Mouse (Mus musculus): ENCODE data around the gene Armc5. TPM values are rescaled to one million over a fixed set of nuclear protein-coding genes. Genes with fewer than 3 reads are reported as not detected.

Armc5 gene
- total and polyA plus RNA-seq, 2 experiments from 2014 or later, result 15.2 to 21.1 TPM

- WGBS, result 69% methylated on average over 13 of the region's 13 CpGs
Measured at GRCm38 (mm10) chr7:128267391-128267790, 30.2 kb downstream of the Armc5 start.

GRCm38 (mm10) chr7:128267813-128268212 is 30.7 kb downstream of the Armc5 start:
- ATAC-seq, result no peak
- Histone ChIP-seq H3K27me3 (ENCODE audit: insufficient read depth, low read length) (no peaks in the 10 kb centered on the region), H3K9ac (replicated peaks; ENCODE audit: low read length) (no peak overlapping the region), H3K4me2 (ENCODE audit: low read depth, low read length) (no peak overlapping the region), H3K36me3 (ENCODE audit: insufficient read depth, low read length) (no peaks in the 10 kb centered on the region; the same call in 1 of the 2 replicates), H3K27ac (no peak overlapping the region), H3K4me1 (ENCODE audit: insufficient read depth, low read length) (no peaks in the 10 kb centered on the region), H3K4me3 (ENCODE audit: low read length) (no peak overlapping the region), H3K9me3 (ENCODE audit: low read length) (no peaks in the 10 kb centered on the region)
- WGBS, result 85% methylated on average over 7 of the region's 7 CpGs
- DNase-seq (ENCODE audit: low spot score), result no peak
- TF ChIP-seq CTCF (IDR thresholded peaks at IDR 0.05; ENCODE audit: low read depth), result no peak

More at GRCm38 (mm10) chr7:128267391-128267790, 30.2 kb downstream of the Armc5 start:
- no peak overlapping the region for H3K4me2 ChIP-seq (ENCODE audit: low read depth, low read length)
- no peak overlapping the region for H3K9ac ChIP-seq (replicated peaks; ENCODE audit: low read length)
- TF ChIP-seq CTCF (IDR thresholded peaks at IDR 0.05; ENCODE audit: low read depth), result no peak
- no peaks in the 10 kb centered on the region; the same call in 1 of the 2 replicates for H3K36me3 ChIP-seq (ENCODE audit: insufficient read depth, low read length)
- no peak for ATAC-seq
- no peak overlapping the region for H3K4me3 ChIP-seq (ENCODE audit: low read length)
- no peak for DNase-seq (ENCODE audit: low spot score)
- no peak overlapping the region for H3K27ac ChIP-seq
- no peaks in the 10 kb centered on the region for H3K27me3 ChIP-seq (ENCODE audit: insufficient read depth, low read length)
- no peaks in the 10 kb centered on the region for H3K9me3 ChIP-seq (ENCODE audit: low read length)
- H3K4me1 ChIP-seq (ENCODE audit: insufficient read depth, low read length), result no peaks in the 10 kb centered on the region

GRCm38 (mm10) chr7:128270431-128270850 is 33.3 kb downstream of the Armc5 start:
- Histone ChIP-seq H3K9me3 (ENCODE audit: low read length) (no peaks in the 10 kb centered on the region), H3K27ac (no peak overlapping the region), H3K4me1 (ENCODE audit: insufficient read depth, low read length) (no peaks in the 10 kb centered on the region), H3K36me3 (ENCODE audit: insufficient read depth, low read length) (peaks cover 22% of the 10 kb centered on the region), H3K4me3 (ENCODE audit: low read length) (no peak overlapping the region), H3K27me3 (ENCODE audit: insufficient read depth, low read length) (no peaks in the 10 kb centered on the region), H3K9ac (replicated peaks; ENCODE audit: low read length) (no peak overlapping the region), H3K4me2 (ENCODE audit: low read depth, low read length) (no peak overlapping the region)
- TF ChIP-seq CTCF (IDR thresholded peaks at IDR 0.05; ENCODE audit: low read depth), result no peak
- WGBS, result 56% methylated on average over 13 of the region's 13 CpGs
- no peak for DNase-seq (ENCODE audit: low spot score)
- 0 out of 2 replicates have a peak, but pooled peaks have one; percentile 35 for ATAC-seq

DNA sequence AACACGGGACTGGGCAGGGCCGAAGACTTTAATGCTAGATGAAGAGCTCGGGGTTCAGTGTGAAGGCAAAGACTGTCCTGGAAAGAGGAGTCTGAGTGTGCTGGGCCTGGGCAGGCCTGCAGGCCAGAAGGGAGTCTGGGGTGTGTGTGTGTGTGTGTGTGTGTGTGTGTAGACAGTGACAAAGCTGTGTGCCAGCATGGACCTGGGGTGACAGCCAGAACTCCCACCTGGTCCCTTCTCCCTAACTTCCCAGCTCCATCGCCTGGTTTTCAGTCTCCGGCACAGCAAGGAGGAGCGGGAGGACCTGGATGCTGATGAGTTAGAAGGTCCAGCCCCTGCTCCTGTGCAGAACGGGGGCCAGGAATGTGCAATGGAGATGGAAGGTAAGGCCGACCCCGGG is 34.4 kb downstream of the Armc5 start:
- ATAC-seq (no peak), DNase-seq (ENCODE audit: low spot score) (no peak)
- no peak overlapping the region for H3K9ac ChIP-seq (replicated peaks; ENCODE audit: low read length)
- no peaks in the 10 kb centered on the region for H3K4me1 ChIP-seq (ENCODE audit: insufficient read depth, low read length)
- H3K4me2 ChIP-seq (ENCODE audit: low read depth, low read length), result no peak overlapping the region
- TF ChIP-seq CTCF (IDR thresholded peaks at IDR 0.05; ENCODE audit: low read depth), result no peak
- H3K9me3 ChIP-seq (ENCODE audit: low read length), result no peaks in the 10 kb centered on the region
- no peaks in the 10 kb centered on the region for H3K27me3 ChIP-seq (ENCODE audit: insufficient read depth, low read length)
- H3K27ac ChIP-seq, result no peak overlapping the region
- WGBS, result 97% methylated on average over 9 of the region's 9 CpGs
- H3K36me3 ChIP-seq (ENCODE audit: insufficient read depth, low read length), result peaks cover 33% of the 10 kb centered on the region
- no peak overlapping the region for H3K4me3 ChIP-seq (ENCODE audit: low read length)

- no peak overlapping the region for H3K4me2 ChIP-seq (ENCODE audit: low read depth, low read length)
- no peak overlapping the region for H3K9ac ChIP-seq (replicated peaks; ENCODE audit: low read length)
- H3K27ac ChIP-seq, result no peak overlapping the region
- no peak for ATAC-seq
- H3K4me1 ChIP-seq (ENCODE audit: insufficient read depth, low read length), result no peaks in the 10 kb centered on the region
- no peaks in the 10 kb centered on the region for H3K27me3 ChIP-seq (ENCODE audit: insufficient read depth, low read length)
- WGBS, result 93% methylated on average over 6 of the region's 6 CpGs
- H3K36me3 ChIP-seq (ENCODE audit: insufficient read depth, low read length), result peaks cover 50% of the 10 kb centered on the region
- DNase-seq (ENCODE audit: low spot score), result no peak
- TF ChIP-seq CTCF (IDR thresholded peaks at IDR 0.05; ENCODE audit: low read depth), result no peak
- H3K4me3 ChIP-seq (ENCODE audit: low read length), result no peak overlapping the region
- H3K9me3 ChIP-seq (ENCODE audit: low read length), result no peaks in the 10 kb centered on the region
Measured at GRCm38 (mm10) chr7:128276051-128276450, 38.9 kb downstream of the Armc5 start.

- no peak overlapping the region for H3K4me3 ChIP-seq (ENCODE audit: low read length)
- no peak overlapping the region for H3K4me2 ChIP-seq (ENCODE audit: low read depth, low read length)
- ATAC-seq (no peak), DNase-seq (ENCODE audit: low spot score) (no peak)
- H3K36me3 ChIP-seq (ENCODE audit: insufficient read depth, low read length), result peaks cover 33% of the 10 kb centered on the region
- H3K4me1 ChIP-seq (ENCODE audit: insufficient read depth, low read length), result no peaks in the 10 kb centered on the region
- WGBS, result 91% methylated on average over 4 of the region's 4 CpGs
- no peak overlapping the region for H3K9ac ChIP-seq (replicated peaks; ENCODE audit: low read length)
- no peak for TF ChIP-seq CTCF (IDR thresholded peaks at IDR 0.05; ENCODE audit: low read depth)
- H3K27ac ChIP-seq, result no peak overlapping the region
- H3K9me3 ChIP-seq (ENCODE audit: low read length), result no peaks in the 10 kb centered on the region
- no peaks in the 10 kb centered on the region for H3K27me3 ChIP-seq (ENCODE audit: insufficient read depth, low read length)
Measured at GRCm38 (mm10) chr7:128279750-128280149, 42.6 kb downstream of the Armc5 start.

- H3K4me3 ChIP-seq (ENCODE audit: low read length), result no peak overlapping the region
- no peaks in the 10 kb centered on the region for H3K9me3 ChIP-seq (ENCODE audit: low read length)
- DNase-seq (ENCODE audit: low spot score), result no peak
- H3K27me3 ChIP-seq (ENCODE audit: insufficient read depth, low read length), result no peaks in the 10 kb centered on the region
- ATAC-seq, result no peak
- 85% methylated on average over 11 of the region's 11 CpGs for WGBS
- no peak overlapping the region for H3K9ac ChIP-seq (replicated peaks; ENCODE audit: low read length)
- no peak overlapping the region for H3K4me2 ChIP-seq (ENCODE audit: low read depth, low read length)
- H3K36me3 ChIP-seq (ENCODE audit: insufficient read depth, low read length), result peaks cover 19% of the 10 kb centered on the region
- no peaks in the 10 kb centered on the region for H3K4me1 ChIP-seq (ENCODE audit: insufficient read depth, low read length)
- H3K27ac ChIP-seq, result no peak overlapping the region
- no peak for TF ChIP-seq CTCF (IDR thresholded peaks at IDR 0.05; ENCODE audit: low read depth)
Measured at GRCm38 (mm10) chr7:128281765-128282164, 44.6 kb downstream of the Armc5 start.

All from hindbrain, postnatal 0 days (tissue).